Mouse (Mus musculus) brown adipose tissue, adult 24 weeks (tissue): ENCODE measurements around the gene Pum1. TPM values are rescaled to one million over a fixed set of nuclear protein-coding genes. Genes with fewer than 3 reads are reported as not detected.
A peak's percentile ranks its signal among the peaks of the same experiment; 100 is the strongest.
"Not testable (repeated sequence)": the region's sequence is repeated elsewhere in the genome, so short reads cannot be mapped to it uniquely, and the experiment has no call there.

Experiments
- H3K27ac ChIP-seq: fragments of 200-500 bp; replicated peaks from 2 replicates; pipeline ENCODE4 v1.5.1; 2012; ENCODE audit warnings: low read depth, mild to moderate bottlenecking, low read length
- H3K4me1 ChIP-seq: fragments of 200-500 bp; 2 replicates; pipeline ENCODE4 v1.6.1; 2012; ENCODE audit warnings: low read length, mixed read lengths; ENCODE audit not compliant: control insufficient read depth, insufficient read depth, insufficient read length
- H3K4me3 ChIP-seq: fragments of 200-500 bp; 2 replicates; pipeline ENCODE4 v1.5.1; 2012; ENCODE audit warnings: low read depth, mild to moderate bottlenecking, low read length, moderate library complexity; ENCODE audit not compliant: insufficient read depth
- polyA plus RNA-seq: library from polyadenylated mRNA; stranded (reverse); fragments of >200 nt; gene quantifications from 2 replicates; pipeline ENCODE4 v1.2.4, GENCODE M21; 2012; ENCODE audit not compliant: missing spikeins, insufficient read depth, insufficient read length

The Pum1 gene
- polyA plus RNA-seq, 1 experiment = 27.0 TPM

DNA sequence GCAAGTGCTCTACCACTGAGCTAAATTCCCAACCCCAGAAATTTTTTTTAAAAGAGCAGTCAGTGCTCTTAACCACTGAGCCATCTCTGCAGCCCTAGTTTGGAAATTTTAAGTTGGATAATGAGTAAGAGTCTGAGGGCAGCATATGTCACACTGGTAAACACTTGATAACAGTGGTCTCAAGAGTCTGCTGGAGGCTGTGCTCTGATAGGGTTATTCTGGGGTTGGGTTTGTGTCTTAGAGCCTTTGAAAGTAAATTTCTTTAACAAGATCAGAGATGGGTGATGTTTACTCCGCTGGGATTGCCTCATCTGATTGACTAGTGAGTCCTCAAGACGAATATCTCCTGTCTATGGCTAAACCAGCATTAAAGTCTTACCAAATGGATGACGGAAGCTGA, 2.0 kb upstream of the Pum1 start:
- Histone ChIP-seq H3K4me3 (no peak overlapping the region), H3K4me1 (peaks cover 3% of the 10 kb centered on the region), H3K27ac (no peak overlapping the region)

DNA sequence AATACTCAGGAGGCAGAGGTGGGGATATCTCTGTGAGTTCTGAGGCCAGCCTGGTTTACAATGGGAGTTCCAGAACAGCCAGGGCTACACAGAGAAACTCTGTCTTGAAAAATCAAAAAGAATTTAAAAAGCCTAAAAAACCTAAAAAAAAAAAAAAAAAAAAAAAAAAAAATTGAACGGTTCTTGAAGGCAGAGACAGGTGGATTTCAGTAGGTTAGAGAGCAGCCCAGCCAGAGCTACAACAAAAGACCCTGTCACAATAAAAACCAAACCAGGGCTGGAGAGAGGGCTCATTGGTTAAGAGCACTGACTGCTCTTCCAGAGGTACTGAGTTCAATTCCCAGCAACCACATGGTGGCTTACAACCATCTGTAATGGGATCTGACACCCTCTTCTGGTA, 816 bp upstream of the Pum1 start:
- not testable (repeated sequence) for H3K27ac ChIP-seq, H3K4me1 ChIP-seq, H3K4me3 ChIP-seq

DNA sequence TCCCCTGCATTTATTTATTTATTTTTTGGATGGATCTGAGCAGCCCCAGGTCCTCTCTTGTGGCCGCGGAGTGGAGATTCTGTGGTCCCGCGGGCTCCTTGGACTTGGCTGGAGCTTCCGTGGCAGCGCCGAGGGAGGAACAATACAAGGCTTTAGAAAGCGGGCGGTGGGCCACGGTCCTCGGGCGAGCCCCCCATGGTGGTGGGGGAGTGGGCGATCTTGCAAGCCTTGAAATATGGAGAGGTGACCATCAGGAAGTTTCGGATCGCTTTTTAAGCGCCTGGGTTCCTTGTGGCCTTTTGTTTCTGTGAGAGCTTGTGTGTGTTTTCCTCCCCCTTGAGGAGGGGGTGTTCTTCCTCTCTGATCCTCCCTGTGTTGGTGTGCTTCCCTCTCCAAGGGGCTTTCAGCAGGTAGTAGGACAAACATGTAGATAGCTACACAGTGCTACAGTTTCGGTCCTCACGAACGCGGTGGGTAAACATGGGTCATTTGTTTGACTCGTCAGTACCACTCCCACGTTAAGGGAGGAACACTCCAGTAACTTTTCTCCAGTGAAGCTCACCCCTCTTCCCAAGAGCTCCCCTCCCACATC, 785 bp downstream of the Pum1 start:
- Histone ChIP-seq H3K27ac (peak overlapping the region; percentile 89), H3K4me1 (peaks cover 11% of the 10 kb centered on the region), H3K4me3 (peak overlapping the region; percentile 98)

DNA sequence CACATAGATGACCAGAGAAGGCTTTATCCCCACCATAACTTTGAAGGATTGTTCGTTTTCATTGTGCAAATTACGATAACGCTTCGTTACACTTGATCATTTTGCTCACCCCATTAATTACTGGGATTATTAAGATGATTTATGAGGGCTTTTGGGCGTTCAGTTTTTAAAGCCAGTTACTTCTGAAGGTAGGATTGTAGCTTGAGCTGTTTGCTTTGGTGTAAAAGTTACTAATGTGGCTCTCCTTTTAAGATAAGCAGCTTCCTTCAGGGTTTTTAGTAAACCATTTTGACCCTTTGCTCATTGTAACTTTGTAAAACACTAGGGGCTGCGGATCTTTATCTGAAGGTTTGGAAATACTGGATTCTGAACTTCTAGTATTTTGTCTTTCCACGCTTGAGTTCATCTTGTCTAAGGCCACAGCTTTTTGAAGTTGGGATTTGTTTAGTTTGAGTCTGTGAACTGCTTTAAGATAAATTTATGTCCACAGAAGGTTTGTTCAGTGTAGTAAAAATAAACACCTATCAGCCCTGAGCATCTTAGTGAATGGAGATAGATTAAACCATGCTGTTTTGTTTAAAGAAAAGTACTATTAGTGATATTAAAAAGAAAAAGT, 1.4 kb downstream of the Pum1 start:
- H3K4me3 ChIP-seq = peak overlapping the region; percentile 98
- H3K27ac ChIP-seq = peak overlapping the region; percentile 89
- H3K4me1 ChIP-seq = peaks cover 14% of the 10 kb centered on the region

DNA sequence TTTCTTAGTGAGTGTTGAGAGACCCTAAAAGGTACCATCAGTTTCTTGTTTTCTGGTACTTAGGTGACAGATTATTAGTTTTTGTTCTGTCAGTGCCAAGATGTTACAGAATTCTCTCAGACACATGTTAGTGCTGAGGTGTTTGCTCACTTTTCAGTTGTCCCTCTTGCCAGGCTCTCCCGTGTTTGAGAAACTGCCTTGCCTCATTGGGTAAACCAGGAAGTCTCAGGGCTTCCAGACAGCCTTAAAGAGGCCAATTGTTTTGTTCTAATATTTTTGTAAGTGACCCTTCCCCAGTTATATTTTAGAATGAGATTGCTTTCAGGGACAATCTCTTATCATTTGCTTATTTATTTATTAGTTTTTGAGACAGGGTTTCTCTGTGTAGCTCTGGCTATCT, 2.1 kb downstream of the Pum1 start:
- H3K4me1 ChIP-seq = peaks cover 14% of the 10 kb centered on the region
- H3K27ac ChIP-seq = no peak overlapping the region
- H3K4me3 ChIP-seq = no peak overlapping the region; the same call in 1 of the 2 replicates

DNA sequence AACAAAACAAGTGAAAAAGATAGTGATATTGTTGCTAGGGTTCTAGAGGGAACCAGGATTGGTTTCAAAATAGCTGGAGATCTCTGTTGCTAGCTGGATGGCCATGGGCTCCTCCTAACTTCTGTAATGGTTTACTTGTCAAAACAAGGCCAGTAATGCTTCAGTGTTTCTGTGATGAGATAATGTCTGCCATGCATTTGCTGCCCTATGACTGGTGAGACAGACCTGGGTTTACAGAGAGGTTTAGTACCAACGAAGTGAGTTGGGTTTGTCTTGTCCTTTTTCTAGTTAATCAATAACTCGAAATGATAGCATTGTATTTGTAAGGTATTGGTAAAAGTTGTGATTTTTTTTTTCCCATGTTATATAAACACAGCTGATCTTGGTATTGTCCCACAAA, 4.6 kb downstream of the Pum1 start:
- H3K4me3 ChIP-seq = no peak overlapping the region
- H3K27ac ChIP-seq = no peak overlapping the region
- H3K4me1 ChIP-seq = peaks cover 15% of the 10 kb centered on the region

DNA sequence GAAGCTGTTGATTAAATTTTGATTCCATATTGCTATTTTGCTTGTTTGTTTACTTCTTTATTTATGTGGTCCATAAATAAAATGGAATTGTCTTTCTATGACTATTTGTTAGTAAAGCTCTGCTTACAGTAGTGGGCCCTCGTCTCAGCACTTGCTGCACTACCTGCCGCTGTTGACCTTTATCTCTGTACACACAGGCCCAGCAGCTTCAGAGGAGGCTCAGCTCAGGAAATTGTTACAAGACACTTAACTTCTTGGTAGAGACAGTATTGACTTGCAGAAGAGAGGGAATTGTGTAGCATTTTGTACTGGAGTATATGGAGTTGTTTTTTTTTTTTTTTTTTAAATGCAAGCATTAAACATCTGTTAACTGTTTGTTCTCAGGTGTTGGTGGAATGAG, 5.4 kb downstream of the Pum1 start:
- Histone ChIP-seq H3K4me3 (no peak overlapping the region), H3K27ac (no peak overlapping the region), H3K4me1 (peaks cover 15% of the 10 kb centered on the region)

DNA sequence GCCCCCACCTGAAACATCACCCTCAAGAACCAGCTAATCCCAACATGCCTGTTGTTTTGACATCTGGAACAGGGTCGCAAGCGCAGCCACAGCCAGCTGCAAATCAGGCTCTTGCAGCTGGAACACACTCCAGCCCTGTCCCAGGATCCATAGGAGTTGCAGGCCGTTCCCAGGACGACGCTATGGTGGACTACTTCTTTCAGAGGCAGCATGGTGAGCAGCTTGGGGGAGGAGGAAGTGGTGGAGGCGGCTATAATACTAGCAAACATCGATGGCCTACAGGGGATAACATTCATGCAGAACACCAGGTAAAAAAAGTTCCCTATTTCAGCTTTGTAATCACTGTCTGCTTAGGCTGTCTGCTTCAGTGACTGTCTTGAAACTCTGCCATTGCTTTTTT, 5.9 kb downstream of the Pum1 start:
- no peak overlapping the region for H3K27ac ChIP-seq
- H3K4me1 ChIP-seq = peaks cover 15% of the 10 kb centered on the region
- H3K4me3 ChIP-seq = no peak overlapping the region

DNA sequence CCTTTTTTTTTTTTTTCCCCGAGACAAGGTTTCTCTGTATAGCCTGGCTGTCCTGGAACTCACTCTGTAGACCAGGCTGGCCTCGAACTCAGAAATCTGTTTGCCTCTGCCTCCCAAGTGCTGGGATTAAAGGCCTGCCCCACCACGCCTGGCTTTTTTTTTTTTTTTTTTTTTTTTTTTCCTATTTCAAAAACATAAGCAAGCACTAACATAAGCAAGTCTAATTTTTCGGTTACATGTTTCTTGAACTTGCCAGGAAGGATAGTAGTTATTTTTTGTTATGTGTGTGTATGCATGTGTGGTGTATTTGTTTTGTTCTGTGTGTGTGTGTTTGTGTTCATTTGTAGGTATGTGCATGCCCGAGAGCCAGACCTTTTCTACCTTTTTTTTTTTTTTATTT, 6.9 kb downstream of the Pum1 start:
- H3K27ac ChIP-seq, H3K4me3 ChIP-seq: not testable (repeated sequence)
- peaks cover 15% of the 10 kb centered on the region for H3K4me1 ChIP-seq

DNA sequence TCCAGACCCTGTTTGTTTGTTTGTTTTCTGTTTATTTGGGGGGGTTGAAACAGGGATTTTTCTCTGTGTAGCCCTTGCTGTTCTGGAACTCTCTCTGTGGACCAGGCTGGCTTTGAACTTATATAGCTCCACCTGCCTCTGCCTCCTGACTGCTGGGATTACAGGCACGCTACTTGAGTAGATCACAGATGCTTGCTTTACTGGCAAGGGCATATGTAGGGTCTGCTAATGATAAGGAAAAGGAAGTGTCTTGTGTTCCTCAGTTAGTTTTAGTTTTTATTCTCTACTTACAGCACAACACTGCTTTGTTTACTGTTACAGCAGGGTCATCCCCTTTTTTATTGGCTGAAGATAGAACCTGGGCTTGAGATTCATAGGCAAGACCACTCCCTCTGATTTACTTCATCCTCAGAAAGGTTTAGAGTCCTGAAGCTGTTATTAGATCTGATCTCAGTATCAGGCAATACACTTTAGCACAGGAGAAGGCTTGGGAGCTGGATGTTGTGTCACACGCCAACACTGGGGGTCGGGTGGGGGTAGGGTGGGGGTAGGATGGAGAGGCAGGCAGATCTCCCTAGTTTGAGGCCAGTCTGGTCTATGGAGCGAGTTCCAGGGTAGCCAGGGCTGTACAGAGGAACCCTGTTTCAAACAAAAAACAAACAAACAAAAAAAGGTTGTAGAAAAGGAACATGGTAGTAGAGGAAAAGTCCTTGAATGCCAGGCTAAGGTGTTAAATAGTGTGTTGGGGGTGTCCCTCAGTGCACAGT, 8.1 kb downstream of the Pum1 start:
- Histone ChIP-seq H3K4me3 (no peak overlapping the region), H3K4me1 (peaks cover 12% of the 10 kb centered on the region), H3K27ac (no peak overlapping the region)

DNA sequence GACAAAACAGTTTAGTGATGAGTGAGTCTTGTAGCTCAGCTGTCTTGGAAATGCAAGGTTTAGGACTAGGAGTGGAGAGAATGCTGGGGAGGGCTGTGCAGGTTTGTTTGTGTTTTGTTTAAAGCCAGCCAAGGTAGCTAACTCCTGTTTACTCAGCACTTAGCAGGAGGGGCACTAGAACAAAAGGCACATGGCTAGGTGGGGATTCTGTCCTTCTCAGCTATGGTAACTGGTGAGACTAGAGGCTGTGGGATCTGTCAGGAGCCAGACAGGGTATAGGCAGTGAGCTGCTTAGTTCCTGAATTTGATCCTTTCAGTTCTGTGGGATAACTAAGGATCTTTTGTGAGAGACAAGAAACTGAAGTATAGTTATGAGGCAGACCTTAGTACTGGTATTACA, 9.0 kb downstream of the Pum1 start:
- H3K4me1 ChIP-seq = peaks cover 8% of the 10 kb centered on the region
- no peak overlapping the region for H3K4me3 ChIP-seq
- no peak overlapping the region for H3K27ac ChIP-seq

DNA sequence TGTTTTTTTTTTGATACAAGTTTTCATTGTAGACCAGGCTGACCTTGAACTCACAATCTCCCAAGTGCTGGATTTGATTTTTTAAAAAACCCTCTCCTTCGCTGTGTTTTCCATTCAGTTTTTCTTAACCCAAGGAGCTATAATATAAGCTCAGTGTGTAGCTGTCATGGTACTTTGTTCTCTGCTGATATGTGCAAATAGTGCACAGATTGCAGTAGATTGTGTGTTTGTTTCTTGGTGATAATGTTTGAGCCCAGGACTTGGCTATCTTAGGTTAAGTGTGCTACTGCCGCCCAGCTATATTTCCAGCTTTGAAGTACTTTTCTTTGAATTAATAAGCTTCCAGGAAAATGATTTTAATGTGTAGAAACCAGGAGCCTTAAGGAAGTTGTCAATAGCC, 13.6 kb downstream of the Pum1 start:
- H3K27ac ChIP-seq = no peak overlapping the region
- no peaks in the 10 kb centered on the region for H3K4me1 ChIP-seq
- H3K4me3 ChIP-seq = no peak overlapping the region

DNA sequence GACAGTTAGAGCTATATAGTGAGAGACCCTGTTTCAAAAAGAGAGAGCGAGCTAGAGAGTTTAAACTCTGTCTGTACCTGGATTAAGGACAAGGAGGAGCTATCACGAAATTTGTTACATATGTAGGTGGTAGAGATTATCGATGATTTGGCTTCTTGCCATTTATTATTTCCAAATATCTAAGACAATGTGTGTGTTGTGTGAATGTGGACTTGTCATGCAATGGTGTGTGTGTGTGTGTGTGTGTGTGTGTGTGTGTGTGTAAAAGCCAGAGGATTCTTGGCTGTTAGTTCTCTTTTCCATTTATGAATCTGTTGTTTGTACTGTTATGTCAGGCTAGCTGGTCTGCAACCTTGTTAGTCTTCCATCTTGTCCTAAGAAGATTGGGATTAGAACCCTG, 15.0 kb downstream of the Pum1 start:
- H3K4me1 ChIP-seq = no peaks in the 10 kb centered on the region
- no peak overlapping the region for H3K4me3 ChIP-seq

DNA sequence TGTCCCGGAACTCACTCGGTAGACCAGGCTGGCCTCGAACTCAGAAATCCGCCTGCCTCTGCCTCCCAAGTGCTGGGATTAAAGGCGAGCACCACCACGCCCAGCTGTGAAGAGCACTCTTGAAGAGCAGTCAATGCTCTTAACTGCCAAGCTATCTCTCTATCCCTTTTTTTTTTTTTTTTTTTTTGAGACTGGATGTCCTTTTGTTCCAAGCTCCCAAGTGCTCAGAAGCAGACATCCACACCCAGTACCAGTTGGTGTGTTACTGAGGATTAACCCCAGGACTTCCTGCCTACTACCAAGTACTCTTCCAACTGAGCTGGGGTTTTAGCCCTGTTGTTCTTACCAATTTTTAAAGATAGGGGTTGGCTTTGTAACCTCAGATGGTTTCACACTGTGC, 17.6 kb downstream of the Pum1 start:
- Histone ChIP-seq H3K27ac (no peak overlapping the region), H3K4me3 (no peak overlapping the region), H3K4me1 (no peaks in the 10 kb centered on the region)

More for the DNA sequence above, 15.0 kb downstream of the Pum1 start:
- H3K27ac ChIP-seq = no peak overlapping the region

DNA sequence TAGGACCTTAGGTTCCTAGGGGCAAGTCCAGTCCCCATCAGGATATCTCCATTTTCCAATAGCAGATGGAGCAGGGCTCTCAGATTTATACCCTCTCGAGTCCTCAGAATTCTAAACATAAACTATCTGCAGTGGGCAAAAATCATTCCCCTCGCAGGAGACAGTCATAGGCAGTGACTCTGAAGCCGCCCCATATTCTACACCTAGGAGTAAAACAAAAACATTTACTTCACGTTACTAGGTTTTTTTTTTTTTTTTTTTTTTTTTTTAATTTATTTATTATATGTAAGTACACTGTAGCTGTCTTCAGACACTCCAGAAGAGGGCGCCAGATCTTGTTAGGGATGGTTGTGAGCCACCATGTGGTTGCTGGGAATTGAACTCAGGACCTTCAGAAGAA, 19.9 kb downstream of the Pum1 start:
- not testable (repeated sequence) for H3K4me1 ChIP-seq, H3K27ac ChIP-seq, H3K4me3 ChIP-seq

DNA sequence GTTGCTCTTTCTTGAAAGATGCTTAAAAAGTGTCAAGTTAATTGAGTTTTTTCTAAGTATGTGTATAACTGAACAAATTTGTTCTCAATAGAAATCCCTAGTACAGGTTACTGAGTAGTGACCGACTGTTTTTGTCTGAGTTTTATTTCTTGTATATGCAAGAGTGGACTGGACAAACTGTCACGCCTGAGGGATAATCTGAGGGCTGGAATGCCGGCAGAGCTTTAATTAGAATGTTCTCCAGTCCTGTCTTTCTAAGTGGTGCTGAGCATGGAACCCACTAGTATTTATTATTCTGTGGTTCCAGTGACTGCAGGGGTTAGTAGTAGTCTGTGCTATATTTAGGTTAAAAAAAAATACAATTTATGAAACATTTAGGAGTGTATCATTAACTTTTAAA, 30.8 kb downstream of the Pum1 start:
- Histone ChIP-seq H3K4me3 (no peak overlapping the region), H3K4me1 (peaks cover 3% of the 10 kb centered on the region), H3K27ac (no peak overlapping the region)
